Mouse (Mus musculus): ENCODE measurements around the gene Togaram1.

Gene Togaram1

DNA sequence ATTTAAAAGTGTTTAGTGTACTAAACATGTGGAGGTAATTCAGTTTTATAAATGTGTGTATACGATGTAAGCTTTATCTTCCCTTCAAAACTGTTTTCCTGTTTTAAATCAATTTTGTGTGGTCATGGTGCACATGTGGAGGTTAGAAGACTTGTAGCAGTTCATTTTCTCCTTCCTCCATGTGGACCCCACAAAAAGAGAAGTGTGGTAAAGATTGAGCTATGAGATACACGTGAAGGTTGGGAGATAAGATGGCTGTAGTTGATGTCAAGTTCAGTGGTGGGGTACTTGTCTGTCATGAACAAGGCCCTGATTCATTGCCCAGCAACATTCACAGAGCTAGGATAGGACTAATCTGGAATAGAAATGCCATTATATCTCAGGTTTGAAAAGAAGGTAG lies 92.6 kb downstream of the Togaram1 start:
- no peak for DNase-seq

DNA sequence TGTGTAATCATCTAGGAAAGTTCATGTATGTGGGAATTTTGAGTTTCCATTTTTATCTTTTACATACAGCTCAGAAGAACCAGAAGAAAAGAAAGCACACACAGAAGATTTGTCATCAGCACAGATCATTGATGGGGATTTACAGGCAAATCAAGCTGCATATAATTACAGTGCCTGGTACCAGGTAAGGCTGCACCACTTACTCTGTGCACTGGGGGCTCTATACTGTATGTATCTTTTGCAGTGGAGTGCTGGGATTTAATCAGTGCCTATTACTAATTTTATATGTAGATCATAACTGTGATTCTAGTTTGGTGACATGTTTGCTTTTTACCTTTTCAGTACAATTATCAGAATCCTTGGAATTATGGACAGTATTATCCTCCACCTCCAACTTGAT lies 95.5 kb downstream of the Togaram1 start:
- DNase-seq, result no peak

DNA sequence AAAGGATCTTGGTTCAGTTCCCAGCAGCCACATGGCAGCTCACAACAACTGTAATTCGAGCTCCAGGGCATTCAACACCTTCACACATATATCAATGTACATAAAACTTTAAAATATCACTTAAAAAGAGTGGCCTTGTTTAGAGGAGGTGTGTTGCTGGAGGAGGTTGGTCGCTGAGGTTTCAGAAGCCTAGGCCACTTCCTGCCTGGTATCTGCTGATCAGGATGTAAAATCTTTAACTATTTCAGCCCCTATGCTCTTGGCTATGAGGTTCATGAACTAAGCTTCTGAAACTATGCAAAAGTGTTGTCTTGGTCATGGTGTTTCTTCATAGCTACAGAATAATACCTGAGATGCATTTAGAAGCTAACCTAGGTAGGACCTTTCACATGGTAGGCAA lies 99.6 kb downstream of the Togaram1 start:
- peak; percentile 17 for DNase-seq

DNA sequence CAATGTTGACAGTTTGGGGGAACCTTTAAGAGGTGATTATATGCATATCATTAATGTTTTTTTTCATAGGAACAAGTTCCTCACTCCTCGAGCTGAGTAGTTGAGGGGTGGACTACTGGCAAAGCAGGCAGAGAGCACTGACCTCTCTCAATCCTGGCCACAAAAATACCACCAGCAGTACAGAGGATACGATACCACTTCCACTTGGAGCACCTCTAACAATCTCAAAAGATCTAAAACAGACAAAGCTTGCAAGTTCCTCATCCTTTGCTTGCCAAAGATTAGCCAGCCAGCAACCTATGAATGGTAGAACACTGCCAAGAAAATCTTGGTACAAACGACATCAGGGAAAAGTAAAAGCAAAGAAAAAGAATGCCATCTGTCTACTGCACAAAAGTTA lies 100.6 kb downstream of the Togaram1 start:
- no peak for DNase-seq

DNA sequence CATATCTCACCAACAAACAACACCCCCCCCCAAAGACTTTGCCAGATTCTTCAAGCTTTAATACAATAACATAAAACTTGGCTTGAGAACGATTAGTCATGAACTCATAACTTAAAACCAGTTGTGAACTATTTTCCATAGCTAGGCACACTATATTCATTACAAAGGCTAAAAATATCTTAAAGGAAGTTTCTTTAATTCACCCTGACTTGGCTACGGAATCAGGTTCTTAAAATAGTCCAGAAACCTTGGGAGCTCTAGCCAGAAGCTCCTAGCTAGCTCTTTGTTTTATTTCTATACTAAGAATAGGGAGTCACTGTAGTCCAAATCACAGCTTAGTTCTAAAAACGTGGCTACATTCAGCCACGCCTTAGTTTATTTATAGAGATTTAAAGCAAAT lies 102.8 kb downstream of the Togaram1 start:
- DNase-seq, result no peak

All from thymus, postnatal 4 days (tissue).